Mouse (Mus musculus): ENCODE measurements around the gene Olfr288.

DNA sequence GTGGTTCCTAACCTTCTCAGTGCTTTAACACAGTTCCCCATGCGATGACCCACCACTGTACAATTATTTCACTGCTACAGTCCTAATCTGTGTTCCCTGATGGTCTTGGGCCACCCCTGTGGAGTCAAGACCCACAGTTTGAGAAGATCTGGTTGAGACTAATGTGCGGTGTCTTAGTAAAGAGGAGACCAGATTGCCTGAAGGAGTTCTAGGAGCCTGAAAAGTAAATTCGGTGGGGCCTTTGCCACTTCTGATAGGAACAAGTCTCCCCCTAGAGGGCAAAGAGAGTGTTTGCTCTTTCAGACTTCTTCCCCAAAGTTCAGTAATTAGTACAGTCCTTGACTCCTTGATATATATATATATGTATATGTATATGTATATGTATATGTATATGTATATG, 41.7 kb downstream of the Olfr288 start:
- TF ChIP-seq CTCF (IDR thresholded peaks at IDR 0.05; ENCODE audit: low read depth, low read length) (peak; percentile 52), POLR2A (IDR thresholded peaks at IDR 0.05; ENCODE audit: extremely low read depth, insufficient read depth, low read length) (no peak)
